Mouse (Mus musculus) spleen, adult 2 months (tissue): ENCODE measurements around the gene Fbxo41.

Experiments used
- CTCF ChIP-seq: fragments of 200-500 bp; IDR thresholded peaks from 2 replicates; pipeline ENCODE4 v1.5.1; 2011; ENCODE audit warnings: mild to moderate bottlenecking, inconsistent platforms; ENCODE audit not compliant: insufficient read depth, insufficient read length, insufficient replicate concordance; ENCODE audit errors: extremely low read depth
- POLR2A ChIP-seq: fragments of 200-500 bp; IDR thresholded peaks from 2 replicates; pipeline ENCODE4 v1.6.1; 2011; ENCODE audit warnings: low read depth, low read length, inconsistent platforms

GRCm38 (mm10) chr6:85522026-85522425, 19.2 kb upstream of the Fbxo41 start:
- TF ChIP-seq CTCF, result no peak
- no peak for TF ChIP-seq POLR2A
